Mouse (Mus musculus): Measurements from ENCODE around the gene Vash2.

DNA sequence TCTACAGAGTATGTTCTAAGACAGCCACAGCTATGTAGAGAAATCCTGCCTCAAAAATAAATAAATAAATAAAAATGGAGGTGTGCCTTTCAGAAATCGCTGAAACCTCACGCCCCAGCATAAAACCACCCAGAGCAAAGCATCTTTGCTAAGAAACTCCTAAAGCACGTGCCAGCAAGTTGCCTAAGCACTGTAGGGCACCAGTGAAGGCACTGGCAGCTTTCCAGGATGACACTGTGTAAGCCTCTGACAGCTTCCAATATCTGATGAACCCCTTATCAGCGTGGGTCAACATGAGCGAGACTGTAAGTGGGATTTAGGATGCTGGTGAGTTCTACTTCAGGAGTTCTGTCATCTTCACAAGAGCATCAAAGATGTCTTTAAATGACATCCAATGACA lies 28.1 kb downstream of the Vash2 start:
- TF ChIP-seq CTCF (IDR thresholded peaks at IDR 0.05; ENCODE audit: insufficient read depth, low read depth, low read length) (no peak), POLR2A (IDR thresholded peaks at IDR 0.05; ENCODE audit: insufficient read depth, low read depth, low read length) (no peak)
